Mouse (Mus musculus) spleen, adult 2 months (tissue): ENCODE measurements around the gene Lgr4.

Experiments
- CTCF ChIP-seq: fragments of 200-500 bp; IDR thresholded peaks from 2 replicates; pipeline ENCODE4 v1.5.1; 2011; ENCODE audit warnings: mild to moderate bottlenecking, inconsistent platforms; ENCODE audit not compliant: insufficient read depth, insufficient read length, insufficient replicate concordance; ENCODE audit errors: extremely low read depth
- POLR2A ChIP-seq: fragments of 200-500 bp; IDR thresholded peaks from 2 replicates; pipeline ENCODE4 v1.6.1; 2011; ENCODE audit warnings: low read depth, low read length, inconsistent platforms

DNA sequence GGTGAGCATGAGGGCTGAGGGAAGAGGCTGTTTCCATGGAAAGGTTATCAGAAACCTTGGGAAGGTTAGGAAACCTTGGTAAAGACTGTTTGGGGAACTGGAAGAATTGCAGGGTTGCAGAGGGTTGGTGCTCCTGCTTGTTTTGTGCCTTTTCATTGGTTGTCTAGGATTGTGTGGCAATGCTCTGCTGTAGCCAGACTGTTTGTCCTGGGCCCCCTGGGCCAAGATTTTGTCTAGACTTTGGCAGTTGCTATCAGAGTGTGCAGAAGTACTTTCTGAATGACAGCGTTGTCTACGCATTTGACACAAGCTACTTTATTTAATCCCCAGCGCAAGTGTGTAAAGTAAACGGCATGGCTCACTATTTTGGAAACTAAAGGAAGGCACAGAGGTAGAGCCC is 33.6 kb downstream of the Lgr4 start:
- TF ChIP-seq POLR2A (no peak), CTCF (no peak)
